Mouse (Mus musculus) neural tube, embryonic 13.5 days (tissue): ENCODE measurements around the gene Nt5m. TPM values are rescaled to one million over a fixed set of nuclear protein-coding genes. Genes with fewer than 3 reads are reported as not detected.
"Not testable (repeated sequence)": the region's sequence is repeated elsewhere in the genome, so short reads cannot be mapped to it uniquely, and the experiment has no call there.

ENCODE experiments used
- ATAC-seq: fragments of 200-750 bp; cut with Nextera tagmentation; 2 replicates; pipeline ENCODE4 v1.8.0; 2017; ENCODE audit warnings: low read depth, mild to moderate bottlenecking, moderate TSS enrichment, moderate library complexity
- H3K27ac ChIP-seq: fragments of 300-500 bp; sonication (generic); replicated peaks from 2 replicates; pipeline ENCODE4 v1.5.1; 2015; ENCODE audit warnings: moderate library complexity, mild to moderate bottlenecking, inconsistent platforms
- H3K27me3 ChIP-seq: fragments of 300-500 bp; sonication (generic); 2 replicates; pipeline ENCODE4 v1.6.1; 2015; ENCODE audit warnings: mild to moderate bottlenecking, inconsistent platforms
- H3K36me3 ChIP-seq: fragments of 300-500 bp; sonication (generic); 2 replicates; pipeline ENCODE4 v1.6.1; 2015; ENCODE audit warnings: mild to moderate bottlenecking, inconsistent platforms
- H3K4me1 ChIP-seq: fragments of 300-500 bp; sonication (generic); replicated peaks from 2 replicates; pipeline ENCODE4 v1.6.1; 2015; ENCODE audit warnings: inconsistent platforms
- H3K4me2 ChIP-seq: fragments of 300-500 bp; sonication (generic); 2 replicates; pipeline ENCODE4 v1.6.1; 2015; ENCODE audit warnings: inconsistent platforms, mild to moderate bottlenecking, moderate library complexity
- H3K4me3 ChIP-seq: fragments of 300-500 bp; sonication (generic); 2 replicates; pipeline ENCODE4 v1.5.1; 2015; ENCODE audit warnings: mild to moderate bottlenecking, inconsistent platforms
- H3K9ac ChIP-seq: fragments of 300-500 bp; sonication (generic); 2 replicates; pipeline ENCODE4 v1.6.1; 2015; ENCODE audit warnings: moderate library complexity, mild to moderate bottlenecking, inconsistent platforms
- H3K9me3 ChIP-seq: fragments of 300-500 bp; sonication (generic); 2 replicates; pipeline ENCODE4 v1.6.1; 2016; ENCODE audit warnings: inconsistent platforms
- WGBS: fragments of 180-500 bp; shearing (Covaris S2); methylation state at CpG from one replicate; pipeline ENCODE4 v1.1.7; 2015; 5-methylcytosine and 5-hydroxymethylcytosine counted together
- polyA plus RNA-seq: library from polyadenylated mRNA; unstranded; fragments of >200 nt; fragmentation: Nextera tagmentation; extraction: Ambion mirVana; gene quantifications from 2 replicates; pipeline ENCODE4 v1.2.1, GENCODE M21; 2015

The Nt5m gene
- polyA plus RNA-seq, 1 experiment from 2014 or later = 70.7 TPM

GRCm38 (mm10) chr11:59810480-59811158 lies 28.6 kb upstream of the Nt5m start:
- ATAC-seq = peak; percentile 3; the same call in 1 of the 2 replicates
- WGBS = 66% methylated on average over 14 of the region's 14 CpGs
- Histone ChIP-seq H3K4me1 (peaks cover 20% of the 10 kb centered on the region), H3K36me3 (peaks cover 27% of the 10 kb centered on the region), H3K4me3 (peak overlapping the region; percentile 63), H3K9me3 (no peaks in the 10 kb centered on the region), H3K27me3 (no peaks in the 10 kb centered on the region), H3K27ac (peak overlapping the region; percentile 98), H3K4me2 (peak overlapping the region; percentile 84), H3K9ac (peak overlapping the region; percentile 88)

- ATAC-seq = no peak
- Histone ChIP-seq H3K4me1 (peaks cover 20% of the 10 kb centered on the region), H3K4me2 (no peak overlapping the region), H3K27ac (no peak overlapping the region), H3K36me3 (peaks cover 27% of the 10 kb centered on the region), H3K9ac (no peak overlapping the region; the same call in 1 of the 2 replicates), H3K4me3 (no peak overlapping the region), H3K27me3 (no peaks in the 10 kb centered on the region), H3K9me3 (no peaks in the 10 kb centered on the region)
- 78% methylated on average over 4 of the region's 4 CpGs for WGBS
Observed at GRCm38 (mm10) chr11:59811211-59811610, 28.0 kb upstream of the Nt5m start.

- no peak overlapping the region for H3K27ac ChIP-seq
- H3K27me3 ChIP-seq = no peaks in the 10 kb centered on the region
- peaks cover 30% of the 10 kb centered on the region for H3K36me3 ChIP-seq
- H3K9me3 ChIP-seq = no peaks in the 10 kb centered on the region
- peaks cover 15% of the 10 kb centered on the region for H3K4me1 ChIP-seq
- 64% methylated on average over 3 of the region's 3 CpGs for whole genome bisulfite sequencing
- H3K4me2 ChIP-seq = no peak overlapping the region
- no peak overlapping the region for H3K9ac ChIP-seq
- H3K4me3 ChIP-seq = no peak overlapping the region
- no peak for ATAC-seq
Observed at GRCm38 (mm10) chr11:59813276-59813675, 26.0 kb upstream of the Nt5m start.

- WGBS = 70% methylated on average over 1 of the region's 1 CpGs
- H3K4me1 ChIP-seq = peaks cover 5% of the 10 kb centered on the region; the same call in 1 of the 2 replicates
- no peak overlapping the region for H3K9ac ChIP-seq
- peaks cover 40% of the 10 kb centered on the region for H3K36me3 ChIP-seq
- no peak overlapping the region for H3K27ac ChIP-seq
- no peak for ATAC-seq
- no peak overlapping the region for H3K4me3 ChIP-seq
- no peaks in the 10 kb centered on the region for H3K27me3 ChIP-seq
- H3K9me3 ChIP-seq = no peaks in the 10 kb centered on the region
- no peak overlapping the region for H3K4me2 ChIP-seq
Observed at GRCm38 (mm10) chr11:59814311-59814710, 24.9 kb upstream of the Nt5m start.

- WGBS = 88% methylated on average over 6 of the region's 6 CpGs
- no peak overlapping the region for H3K4me3 ChIP-seq
- ATAC-seq = no peak
Observed at GRCm38 (mm10) chr11:59814936-59815335, 24.3 kb upstream of the Nt5m start.

GRCm38 (mm10) chr11:59815482-59816065 lies 23.7 kb upstream of the Nt5m start:
- H3K27ac ChIP-seq = no peak overlapping the region
- peaks cover 52% of the 10 kb centered on the region for H3K36me3 ChIP-seq
- 91% methylated on average over 6 of the region's 6 CpGs for WGBS
- peaks cover 4% of the 10 kb centered on the region; the same call in 1 of the 2 replicates for H3K4me1 ChIP-seq
- no peaks in the 10 kb centered on the region for H3K9me3 ChIP-seq
- no peak overlapping the region for H3K4me2 ChIP-seq
- no peak for ATAC-seq
- no peak overlapping the region for H3K4me3 ChIP-seq
- H3K9ac ChIP-seq = no peak overlapping the region
- H3K27me3 ChIP-seq = no peaks in the 10 kb centered on the region

More at GRCm38 (mm10) chr11:59814936-59815335, 24.3 kb upstream of the Nt5m start:
- Histone ChIP-seq H3K36me3 (peaks cover 46% of the 10 kb centered on the region), H3K9me3 (no peaks in the 10 kb centered on the region), H3K4me2 (no peak overlapping the region), H3K4me1 (peaks cover 5% of the 10 kb centered on the region; the same call in 1 of the 2 replicates), H3K27ac (no peak overlapping the region), H3K9ac (no peak overlapping the region), H3K27me3 (no peaks in the 10 kb centered on the region)

GRCm38 (mm10) chr11:59817916-59818315 lies 21.3 kb upstream of the Nt5m start:
- Histone ChIP-seq H3K27ac (no peak overlapping the region), H3K27me3 (no peaks in the 10 kb centered on the region), H3K4me1 (no peaks in the 10 kb centered on the region), H3K4me3 (no peak overlapping the region), H3K9ac (no peak overlapping the region), H3K9me3 (no peaks in the 10 kb centered on the region), H3K36me3 (peaks cover 74% of the 10 kb centered on the region), H3K4me2 (no peak overlapping the region)
- ATAC-seq = no peak
- 99% methylated on average over 3 of the region's 3 CpGs for WGBS

- peaks cover 94% of the 10 kb centered on the region for H3K36me3 ChIP-seq
- H3K27me3 ChIP-seq = no peaks in the 10 kb centered on the region
- no peak overlapping the region for H3K9ac ChIP-seq
- H3K4me3 ChIP-seq = no peak overlapping the region
- no peak overlapping the region for H3K4me2 ChIP-seq
- no peaks in the 10 kb centered on the region for H3K9me3 ChIP-seq
- no peak overlapping the region for H3K27ac ChIP-seq
- no peaks in the 10 kb centered on the region for H3K4me1 ChIP-seq
- no peak for ATAC-seq
- WGBS = 90% methylated on average over 3 of the region's 3 CpGs
Observed at GRCm38 (mm10) chr11:59821625-59822024, 17.6 kb upstream of the Nt5m start.

GRCm38 (mm10) chr11:59837789-59838188 lies 1.5 kb upstream of the Nt5m start:
- peak overlapping the region; percentile 72 for H3K4me3 ChIP-seq
- not testable (repeated sequence) for H3K9me3 ChIP-seq, H3K27me3 ChIP-seq, H3K27ac ChIP-seq, ATAC-seq
- peaks cover 28% of the 10 kb centered on the region for H3K4me1 ChIP-seq
- peak overlapping the region; percentile 76 for H3K4me2 ChIP-seq
- peak overlapping the region; percentile 87; the same call in 1 of the 2 replicates for H3K9ac ChIP-seq
- H3K36me3 ChIP-seq = peaks cover 37% of the 10 kb centered on the region
- no CpG with 5 or more reads among the region's 1 CpGs for WGBS

- H3K4me2 ChIP-seq = peak overlapping the region; percentile 76
- peak overlapping the region; percentile 72 for H3K4me3 ChIP-seq
- WGBS = 72% methylated on average over 4 of the region's 4 CpGs
- peak overlapping the region; percentile 87 for H3K9ac ChIP-seq
- H3K27me3 ChIP-seq = no peaks in the 10 kb centered on the region
- ATAC-seq = no peak
- H3K9me3 ChIP-seq = no peaks in the 10 kb centered on the region
- peaks cover 33% of the 10 kb centered on the region for H3K36me3 ChIP-seq
- H3K27ac ChIP-seq = peak overlapping the region; percentile 96; the same call in 1 of the 2 replicates
- H3K4me1 ChIP-seq = peaks cover 28% of the 10 kb centered on the region
Observed at GRCm38 (mm10) chr11:59838426-59838825, 821 bp upstream of the Nt5m start.

GRCm38 (mm10) chr11:59839459-59840126 lies 346 bp downstream of the Nt5m start, which contains the start of gene Cops3:
TSS of gene Cops3 (minus strand) at chr11:59839838.
- Histone ChIP-seq H3K9me3 (no peaks in the 10 kb centered on the region), H3K4me2 (peak within 1 kb of the TSS; percentile 76), H3K9ac (peak within 1 kb of the TSS; percentile 87), H3K4me3 (peak within 1 kb of the TSS; percentile 72), H3K27me3 (no peaks in the 10 kb centered on the region), H3K27ac (peak within 1 kb of the TSS; percentile 96), H3K36me3 (peaks cover 22% of the 10 kb centered on the region), H3K4me1 (peaks cover 28% of the 10 kb centered on the region)
- 2% methylated on average over 43 of the region's 43 CpGs for WGBS
- ATAC-seq = peak; percentile 99

GRCm38 (mm10) chr11:59846311-59846710 lies 7.1 kb downstream of the Nt5m start:
- Histone ChIP-seq H3K4me1 (peaks cover 27% of the 10 kb centered on the region), H3K9me3 (no peaks in the 10 kb centered on the region), H3K27ac (no peak overlapping the region), H3K4me3 (no peak overlapping the region), H3K4me2 (no peak overlapping the region), H3K9ac (no peak overlapping the region), H3K27me3 (no peaks in the 10 kb centered on the region), H3K36me3 (no peaks in the 10 kb centered on the region)
- no peak for ATAC-seq
- 95% methylated on average over 11 of the region's 11 CpGs for WGBS
